Mouse (Mus musculus) hindlimb bud, embryonic 11.5 days (tissue): ENCODE results near the gene Hivep1.

ENCODE experiments used
- DNase-seq: peaks from one replicate; pipeline ENCODE4 v3.0.0-alpha.2; 2012; ENCODE audit warnings: low read depth, low spot score; ENCODE audit errors: extremely low spot score

Hivep1 gene

DNA sequence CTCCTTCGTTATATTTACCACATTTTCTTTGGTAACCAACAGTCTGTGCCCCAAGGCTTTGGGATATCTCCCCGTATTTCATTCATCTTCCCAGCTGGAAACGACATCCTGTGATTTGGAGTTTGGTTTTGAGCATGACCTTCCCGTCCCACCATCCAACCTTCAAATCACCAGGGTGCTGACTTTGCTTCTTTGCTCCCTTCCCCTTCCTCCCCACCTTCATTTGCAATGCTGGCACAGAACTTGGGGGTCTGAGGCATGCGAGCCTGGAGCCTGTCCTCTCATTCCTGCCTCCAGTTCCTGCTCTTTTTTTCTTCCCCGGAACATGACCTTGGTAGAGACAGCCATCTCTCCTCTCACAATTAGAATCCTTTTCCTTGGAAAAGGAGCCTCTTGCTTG is 161.7 kb downstream of the Hivep1 start:
- no peak for DNase-seq

DNA sequence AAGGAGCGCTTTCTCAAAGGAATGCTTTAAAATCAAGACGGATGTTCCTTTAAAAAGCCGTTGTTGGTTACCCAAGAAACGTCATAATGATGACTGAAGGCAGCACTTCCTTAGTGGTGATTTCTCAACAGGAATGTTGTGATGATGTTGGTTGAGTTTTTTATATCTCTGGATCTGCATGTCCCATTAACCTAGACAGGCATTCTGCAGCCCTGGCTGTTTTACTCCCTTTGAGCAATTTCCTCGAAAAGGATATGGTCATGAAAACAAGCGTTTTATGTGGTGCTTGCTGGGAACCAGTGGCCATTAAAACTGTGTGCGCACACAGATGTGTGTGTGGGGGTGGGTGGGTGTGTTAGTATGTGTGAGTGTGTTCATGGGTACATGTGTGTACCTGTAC is 170.6 kb downstream of the Hivep1 start:
- DNase-seq: no peak

DNA sequence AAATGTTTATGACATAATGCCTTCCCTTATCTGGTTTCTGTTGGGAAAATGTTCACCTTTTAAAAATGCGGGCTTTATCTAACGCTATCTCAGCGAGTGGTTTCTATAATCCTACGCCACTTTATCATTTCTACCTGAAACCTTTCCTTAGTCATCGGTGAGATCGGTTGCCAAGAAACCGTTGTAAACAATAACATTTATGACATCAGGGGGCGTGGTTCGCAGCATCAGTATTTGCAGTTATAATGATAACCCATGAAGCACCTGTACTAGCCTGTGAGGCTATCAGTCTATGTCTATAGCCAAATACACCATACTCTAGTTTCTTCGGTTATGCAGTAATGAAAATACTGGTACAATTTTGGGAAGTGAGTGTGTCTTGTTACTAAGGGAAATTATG is 177.0 kb downstream of the Hivep1 start:
- no peak for DNase-seq

DNA sequence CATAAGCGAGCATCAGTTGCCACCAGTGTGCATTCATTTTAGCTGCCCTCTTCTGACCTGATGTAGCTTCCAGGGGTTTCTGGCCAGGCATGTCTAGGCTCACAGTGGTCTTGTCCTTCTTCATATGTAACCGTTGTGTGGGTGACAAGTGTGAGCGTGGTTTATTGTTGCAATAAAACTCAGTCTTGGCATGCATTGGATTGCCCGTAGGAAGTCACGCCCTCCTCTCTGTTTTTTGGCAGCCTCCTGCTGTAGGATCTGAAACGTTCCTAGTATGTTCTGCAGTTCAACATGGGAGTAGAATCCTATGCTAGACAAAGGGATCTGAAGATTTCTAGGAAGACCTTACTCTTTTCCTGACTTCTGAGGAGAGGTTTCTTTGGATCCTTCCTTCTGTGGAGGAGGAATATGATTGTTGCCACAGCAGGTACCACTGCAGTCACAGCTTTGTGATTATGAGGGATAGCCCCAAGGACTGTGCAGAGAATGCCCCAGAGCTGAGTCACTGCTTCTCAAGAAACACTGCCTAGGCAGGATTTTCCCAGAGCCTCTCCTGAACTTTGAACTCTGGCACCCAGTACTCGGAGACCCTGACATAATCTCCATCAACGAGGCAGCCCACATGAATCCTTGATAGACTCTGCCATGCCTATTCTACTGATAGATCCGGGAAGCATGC is 182.1 kb downstream of the Hivep1 start:
- DNase-seq: no peak

DNA sequence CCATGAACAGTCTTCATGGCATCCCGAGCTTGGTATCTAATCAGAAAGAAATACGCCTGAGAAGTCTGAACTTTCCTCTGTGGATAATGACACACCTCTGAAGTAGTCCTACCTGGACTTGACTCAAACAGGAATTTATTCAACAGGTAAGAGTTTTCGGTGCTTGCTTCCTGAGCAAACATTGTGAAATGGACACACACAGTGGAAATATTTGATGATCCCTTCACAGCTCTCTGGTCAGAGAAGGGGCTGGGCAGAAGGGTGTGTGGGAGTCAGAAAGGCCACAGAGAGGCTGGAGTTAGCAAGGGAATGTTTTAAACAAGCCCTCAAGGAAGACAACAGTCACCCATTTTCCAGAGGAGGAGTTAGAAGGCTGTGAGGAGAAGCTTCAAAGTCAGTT is 186.7 kb downstream of the Hivep1 start:
- DNase-seq: no peak

DNA sequence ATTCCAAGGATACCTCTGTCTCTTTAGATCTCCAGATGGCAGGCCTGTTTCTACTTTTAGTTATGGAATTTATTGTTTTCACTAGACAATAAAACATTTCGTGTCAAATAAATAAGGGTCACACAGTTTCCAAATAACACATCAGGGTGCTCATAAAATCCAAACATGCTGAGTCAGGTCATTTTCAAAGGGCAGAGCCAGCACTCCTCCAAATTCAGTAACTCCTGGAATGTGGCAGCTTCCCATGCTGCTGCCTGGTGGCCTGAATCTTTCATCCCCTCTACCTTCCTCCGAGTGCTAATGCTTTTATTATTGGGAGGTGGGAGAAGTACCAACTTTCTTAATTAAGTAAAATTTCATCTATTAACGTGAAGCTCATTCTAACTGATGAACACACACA is 190.3 kb downstream of the Hivep1 start:
- peak; percentile 31 for DNase-seq
